ENCODE assay signal across 14 mouse cellular contexts in genomic region chr9:69154684-69155083, GRCm38 (mm10).
"Had no signal": no experiment of that assay in that cellular context is flagged by ENCODE, and none has a peak within 500 bp of the region (broad histone marks: within the 10 kb centered on the region; RNA-seq: fewer than 3 reads in every experiment).

No protein-coding gene starts in this region.

- H3K27ac ChIP-seq: intestine, embryonic 15.5 days; kidney, postnatal 0 days; limb, embryonic 15.5 days; liver, embryonic 14.5 days; midbrain, embryonic 15.5 days; neural tube, embryonic 12.5 days; stomach, embryonic 15.5 days had no signal

- H3K4me3 ChIP-seq: intestine, embryonic 15.5 days; limb, embryonic 15.5 days; midbrain, embryonic 15.5 days; neural tube, embryonic 12.5 days; stomach, embryonic 15.5 days had no signal

- DNase-seq: kidney, adult 18-20 months; layer of hippocampus, postnatal 36 days; lung, adult 18-20 months; lung, postnatal 36 days; spleen, adult 18-20 months; thymus, adult 2 months; thymus, postnatal 25 days had no signal
